Mouse (Mus musculus) forebrain, embryonic 14.5 days (tissue): Measurements from ENCODE around the gene Rpa2. TPM values are rescaled to one million over a fixed set of nuclear protein-coding genes. Genes with fewer than 3 reads are reported as not detected.
A peak's percentile ranks its signal among the peaks of the same experiment; 100 is the strongest.
"Not testable (repeated sequence)": the region's sequence is repeated elsewhere in the genome, so short reads cannot be mapped to it uniquely, and the experiment has no call there.

Experiments used
- ATAC-seq: fragments of 200-750 bp; cut with Nextera tagmentation; 2 replicates; pipeline ENCODE4 v1.8.0; 2017; ENCODE audit warnings: mild to moderate bottlenecking, moderate library complexity
- DNase-seq: peaks from one replicate; pipeline ENCODE4 v3.0.0-alpha.2; 2015; ENCODE audit warnings: low spot score
- H3K27ac ChIP-seq: fragments of 300-500 bp; sonication (generic); 2 replicates; pipeline ENCODE4 v1.5.1; 2014; ENCODE audit warnings: low read depth, mild to moderate bottlenecking, control low read depth, low read length, moderate library complexity
- H3K27me3 ChIP-seq: fragments of 300-500 bp; sonication (generic); replicated peaks from 2 replicates; pipeline ENCODE4 v1.6.1; 2014; ENCODE audit warnings: low read length, control low read depth, mixed read lengths; ENCODE audit not compliant: control insufficient read depth, insufficient read depth
- H3K36me3 ChIP-seq: fragments of 300-500 bp; sonication (generic); 2 replicates; pipeline ENCODE4 v1.6.1; 2014; ENCODE audit warnings: low read length, control low read depth; ENCODE audit not compliant: control insufficient read depth, insufficient read depth
- H3K4me1 ChIP-seq: fragments of 300-500 bp; sonication (generic); 2 replicates; pipeline ENCODE4 v1.6.1; 2014; ENCODE audit warnings: antibody characterized with exemption, low read length, control low read depth; ENCODE audit not compliant: control insufficient read depth, insufficient read depth
- H3K4me2 ChIP-seq: fragments of 300-500 bp; sonication (generic); 2 replicates; pipeline ENCODE4 v1.6.1; 2014; ENCODE audit warnings: mild to moderate bottlenecking, control low read depth, low read length
- H3K4me3 ChIP-seq: fragments of 300-500 bp; sonication (generic); 2 replicates; pipeline ENCODE4 v1.5.1; 2014; ENCODE audit warnings: low read depth, low read length, control low read depth
- H3K9ac ChIP-seq: fragments of 300-500 bp; sonication (generic); 2 replicates; pipeline ENCODE4 v1.6.1; 2014; ENCODE audit warnings: mild to moderate bottlenecking, low read length, control low read depth, moderate library complexity
- H3K9me3 ChIP-seq: fragments of 300-500 bp; sonication (generic); replicated peaks from 2 replicates; pipeline ENCODE4 v1.6.1; 2016; ENCODE audit warnings: low read length, control low read depth, mixed read lengths; ENCODE audit not compliant: control insufficient read depth
- WGBS: fragments of 180-500 bp; shearing (Covaris S2); extraction: QIAGEN DNeasy Blood & Tissue Kit; methylation state at CpG from one replicate; pipeline ENCODE4 v1.1.7; 2014; 5-methylcytosine and 5-hydroxymethylcytosine counted together
- polyA plus RNA-seq: library from polyadenylated mRNA; unstranded; fragments of >200 nt; fragmentation: Nextera tagmentation; extraction: Ambion mirVana; gene quantifications from 2 replicates; pipeline ENCODE4 v1.2.1, GENCODE M21; 2014

Rpa2 gene
- polyA plus RNA-seq, 1 experiment from 2014 or later = 89.1 TPM

- WGBS = 94% methylated on average over 9 of the region's 9 CpGs
- H3K36me3 ChIP-seq, H3K4me1 ChIP-seq, H3K4me2 ChIP-seq, H3K27ac ChIP-seq, H3K9ac ChIP-seq, H3K4me3 ChIP-seq, ATAC-seq, H3K9me3 ChIP-seq, DNase-seq, H3K27me3 ChIP-seq: not testable (repeated sequence)
These were observed 31.0 kb upstream of the Rpa2 start for GRCm38 (mm10) chr4:132737154-132737553.

- Histone ChIP-seq H3K9ac (no peak overlapping the region), H3K4me2 (no peak overlapping the region), H3K4me3 (no peak overlapping the region), H3K36me3 (no peaks in the 10 kb centered on the region), H3K27me3 (no peaks in the 10 kb centered on the region), H3K27ac (no peak overlapping the region), H3K9me3 (no peaks in the 10 kb centered on the region), H3K4me1 (no peaks in the 10 kb centered on the region)
- ATAC-seq (no peak), DNase-seq (no peak)
- 95% methylated on average over 7 of the region's 7 CpGs for WGBS
These were observed 26.6 kb upstream of the Rpa2 start for GRCm38 (mm10) chr4:132741491-132741890.

GRCm38 (mm10) chr4:132743992-132744911, 23.9 kb upstream of the Rpa2 start:
- peak; percentile 33 for DNase-seq

GRCm38 (mm10) chr4:132746911-132747517, 21.1 kb upstream of the Rpa2 start:
- no peaks in the 10 kb centered on the region for H3K9me3 ChIP-seq
- H3K36me3 ChIP-seq = no peaks in the 10 kb centered on the region
- no peak overlapping the region for H3K4me2 ChIP-seq
- DNase-seq (no peak), ATAC-seq (no peak)
- H3K9ac ChIP-seq = no peak overlapping the region
- no peak overlapping the region for H3K4me3 ChIP-seq
- H3K27me3 ChIP-seq = no peaks in the 10 kb centered on the region
- H3K27ac ChIP-seq = no peak overlapping the region
- 89% methylated on average over 9 of the region's 9 CpGs for WGBS
- H3K4me1 ChIP-seq = no peaks in the 10 kb centered on the region

More at GRCm38 (mm10) chr4:132743992-132744911, 23.9 kb upstream of the Rpa2 start:
- H3K36me3 ChIP-seq = no peaks in the 10 kb centered on the region
- no peaks in the 10 kb centered on the region for H3K9me3 ChIP-seq
- peak overlapping the region; percentile 14; the same call in 1 of the 2 replicates for H3K27ac ChIP-seq
- no peak overlapping the region for H3K4me2 ChIP-seq
- no peaks in the 10 kb centered on the region for H3K27me3 ChIP-seq
- 77% methylated on average over 11 of the region's 11 CpGs for WGBS
- no peaks in the 10 kb centered on the region for H3K4me1 ChIP-seq
- H3K4me3 ChIP-seq = no peak overlapping the region
- no peak for ATAC-seq
- H3K9ac ChIP-seq = no peak overlapping the region

- no peaks in the 10 kb centered on the region for H3K9me3 ChIP-seq
- no peaks in the 10 kb centered on the region for H3K4me1 ChIP-seq
- WGBS = 76% methylated on average over 9 of the region's 9 CpGs
- H3K27me3 ChIP-seq = no peaks in the 10 kb centered on the region
- H3K27ac ChIP-seq = no peak overlapping the region
- H3K36me3 ChIP-seq = no peaks in the 10 kb centered on the region
- ATAC-seq (no peak), DNase-seq (no peak)
- H3K4me2 ChIP-seq = no peak overlapping the region
- H3K9ac ChIP-seq = no peak overlapping the region
- no peak overlapping the region for H3K4me3 ChIP-seq
These were observed 20.4 kb upstream of the Rpa2 start for GRCm38 (mm10) chr4:132747664-132748259.

- no peaks in the 10 kb centered on the region for H3K4me1 ChIP-seq
- ATAC-seq (no peak), DNase-seq (no peak)
- H3K27ac ChIP-seq = no peak overlapping the region
- WGBS = 92% methylated on average over 4 of the region's 4 CpGs
- no peak overlapping the region for H3K4me2 ChIP-seq
- no peaks in the 10 kb centered on the region for H3K36me3 ChIP-seq
- no peak overlapping the region for H3K9ac ChIP-seq
- no peak overlapping the region for H3K4me3 ChIP-seq
- no peaks in the 10 kb centered on the region for H3K9me3 ChIP-seq
- no peaks in the 10 kb centered on the region for H3K27me3 ChIP-seq
These were observed 19.4 kb upstream of the Rpa2 start for GRCm38 (mm10) chr4:132748778-132749177.

GRCm38 (mm10) chr4:132749258-132749982, 18.7 kb upstream of the Rpa2 start:
- Histone ChIP-seq H3K27me3 (no peaks in the 10 kb centered on the region), H3K9ac (no peak overlapping the region), H3K27ac (no peak overlapping the region), H3K9me3 (no peaks in the 10 kb centered on the region), H3K4me3 (no peak overlapping the region), H3K36me3 (no peaks in the 10 kb centered on the region), H3K4me1 (no peaks in the 10 kb centered on the region), H3K4me2 (no peak overlapping the region)
- no peak for DNase-seq
- no peak for ATAC-seq
- 84% methylated on average over 6 of the region's 6 CpGs for WGBS

- Histone ChIP-seq H3K4me3 (no peak overlapping the region), H3K27ac (no peak overlapping the region), H3K4me1 (0 out of 2 replicates have a peak, but pooled peaks cover 3% of the 10 kb centered on the region), H3K9me3 (no peaks in the 10 kb centered on the region), H3K36me3 (no peaks in the 10 kb centered on the region), H3K27me3 (peaks cover 5% of the 10 kb centered on the region; the same call in 1 of the 2 replicates), H3K4me2 (no peak overlapping the region), H3K9ac (no peak overlapping the region)
- WGBS = 80% methylated on average over 6 of the region's 6 CpGs
- ATAC-seq = no peak
- no peak for DNase-seq
These were observed 15.1 kb upstream of the Rpa2 start for GRCm38 (mm10) chr4:132752992-132753391.
